Mouse (Mus musculus): ENCODE results near the gene Defb19. TPM values are rescaled to one million over a fixed set of nuclear protein-coding genes. Genes with fewer than 3 reads are reported as not detected.
A peak's percentile ranks its signal among the peaks of the same experiment; 100 is the strongest.

The Defb19 gene
- polyA plus RNA-seq, 1 experiment from 2014 or later: not detected

DNA sequence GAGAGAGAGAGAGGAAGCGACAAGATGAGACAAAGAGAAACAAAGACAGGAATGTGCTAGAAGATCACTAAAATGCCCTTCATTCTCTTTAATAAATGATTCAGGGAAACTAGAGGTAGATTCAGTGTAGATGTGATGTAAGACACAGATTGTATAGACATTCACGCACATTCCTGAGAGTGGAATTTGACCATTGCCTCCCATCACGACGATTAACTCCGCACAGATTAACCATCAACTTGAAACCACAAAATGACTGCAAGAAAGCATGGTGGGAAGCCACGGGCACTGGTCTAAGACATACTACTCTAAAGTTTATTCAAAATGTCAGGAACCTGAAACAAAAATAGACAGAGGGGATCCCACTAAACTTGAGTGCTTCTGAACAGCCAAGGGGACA is 9.8 kb downstream of the Defb19 start:
- no peak for DNase-seq (ENCODE audit: low spot score)
- WGBS: 86% methylated on average over 6 of the region's 6 CpGs

DNA sequence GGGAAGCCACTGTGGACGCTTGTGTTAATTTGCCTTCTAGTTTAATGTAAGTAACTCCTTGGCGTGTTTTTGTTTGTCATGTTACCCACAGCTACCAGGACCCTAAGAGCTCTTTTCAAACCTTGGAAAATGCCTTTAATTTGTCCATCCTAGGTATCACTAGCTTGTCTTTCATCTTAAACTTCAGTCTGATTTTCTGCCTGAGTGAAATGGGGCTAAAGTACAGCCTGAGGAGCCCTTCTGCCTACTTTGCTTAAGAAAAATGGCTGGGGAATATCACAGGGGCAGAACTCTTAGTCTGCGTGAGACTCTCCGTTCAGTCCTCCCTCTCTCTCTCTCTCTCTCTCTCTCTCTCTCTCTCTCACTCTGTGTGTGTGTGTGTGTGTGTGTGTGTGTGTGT is 10.2 kb downstream of the Defb19 start:
- no peaks in the 10 kb centered on the region for H3K27me3 ChIP-seq (ENCODE audit: low read depth, poor library complexity, severe bottlenecking)
- H3K4me3 ChIP-seq: no peak overlapping the region
- H3K4me1 ChIP-seq: no peaks in the 10 kb centered on the region
- no peak overlapping the region for H3K27ac ChIP-seq
- H3K36me3 ChIP-seq: no peaks in the 10 kb centered on the region
- no peak for DNase-seq (ENCODE audit: low spot score)
- WGBS: 89% methylated on average over 4 of the region's 4 CpGs
- H3K9me3 ChIP-seq (replicated peaks): no peaks in the 10 kb centered on the region

More for the DNA sequence above, 9.8 kb downstream of the Defb19 start:
- H3K27me3 ChIP-seq (ENCODE audit: low read depth, poor library complexity, severe bottlenecking): no peaks in the 10 kb centered on the region
- no peaks in the 10 kb centered on the region for H3K9me3 ChIP-seq (replicated peaks)
- H3K27ac ChIP-seq: no peak overlapping the region
- no peak overlapping the region for H3K4me3 ChIP-seq
- H3K36me3 ChIP-seq: no peaks in the 10 kb centered on the region
- no peaks in the 10 kb centered on the region for H3K4me1 ChIP-seq

DNA sequence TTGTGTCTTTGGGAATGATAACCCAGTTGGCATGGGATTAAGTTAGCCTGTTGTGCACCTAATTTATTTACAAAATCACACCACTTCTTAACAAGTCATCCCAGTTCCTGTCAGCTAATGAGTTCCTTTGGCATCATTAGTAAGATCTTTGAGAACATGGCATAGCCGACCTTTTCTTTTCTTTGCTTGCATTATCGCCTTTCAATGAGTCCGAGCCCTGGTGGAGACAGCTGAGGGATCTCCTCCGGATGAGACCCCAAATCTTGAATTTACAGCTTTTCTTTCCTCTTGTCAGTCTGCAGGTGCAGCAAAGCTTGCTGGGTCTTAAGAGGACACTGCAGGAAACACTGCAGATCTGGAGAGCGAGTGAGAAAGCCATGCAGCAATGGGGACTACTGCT is 11.1 kb downstream of the Defb19 start, which contains the start of gene Gm17416:
Gene Gm17416 (plus strand): TSS at position 301 of the 400 bp plus-strand sequence.
- no peaks in the 10 kb centered on the region for H3K36me3 ChIP-seq
- H3K4me3 ChIP-seq: no peak within 1 kb of the TSS
- no peak within 1 kb of the TSS for H3K27ac ChIP-seq
- no peaks in the 10 kb centered on the region for H3K4me1 ChIP-seq
- no peaks in the 10 kb centered on the region for H3K9me3 ChIP-seq (replicated peaks)
- DNase-seq (ENCODE audit: low spot score): no peak
- 88% methylated on average over 5 of the region's 5 CpGs for WGBS
- H3K27me3 ChIP-seq (ENCODE audit: low read depth, poor library complexity, severe bottlenecking): no peaks in the 10 kb centered on the region

DNA sequence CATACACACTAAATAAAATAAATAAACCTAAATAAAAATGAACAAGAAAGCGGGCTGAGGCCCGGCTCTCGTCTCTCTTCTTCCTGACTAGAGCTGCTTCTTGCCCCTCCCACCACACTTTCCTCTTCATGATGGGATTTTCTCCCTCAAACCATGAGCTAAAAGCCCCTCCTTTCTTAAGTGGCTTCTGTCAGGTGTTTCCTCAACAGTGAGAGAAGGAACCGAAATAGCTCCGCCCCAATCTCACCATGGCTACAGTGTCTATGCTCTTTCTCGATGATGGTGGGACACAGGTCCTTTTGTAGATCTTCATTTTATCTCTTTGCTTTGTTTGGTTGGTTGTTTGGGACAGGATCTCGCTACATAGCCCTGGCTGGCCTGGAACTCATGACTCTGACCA is 23.5 kb downstream of the Defb19 start:
- no peaks in the 10 kb centered on the region for H3K27me3 ChIP-seq (ENCODE audit: low read depth, poor library complexity, severe bottlenecking)
- peaks cover 7% of the 10 kb centered on the region for H3K4me1 ChIP-seq
- WGBS: 92% methylated on average over 7 of the region's 7 CpGs
- H3K9me3 ChIP-seq (replicated peaks): no peaks in the 10 kb centered on the region
- no peaks in the 10 kb centered on the region for H3K36me3 ChIP-seq
- DNase-seq (ENCODE audit: low spot score): no peak
- H3K27ac ChIP-seq: no peak overlapping the region
- no peak overlapping the region for H3K4me3 ChIP-seq

DNA sequence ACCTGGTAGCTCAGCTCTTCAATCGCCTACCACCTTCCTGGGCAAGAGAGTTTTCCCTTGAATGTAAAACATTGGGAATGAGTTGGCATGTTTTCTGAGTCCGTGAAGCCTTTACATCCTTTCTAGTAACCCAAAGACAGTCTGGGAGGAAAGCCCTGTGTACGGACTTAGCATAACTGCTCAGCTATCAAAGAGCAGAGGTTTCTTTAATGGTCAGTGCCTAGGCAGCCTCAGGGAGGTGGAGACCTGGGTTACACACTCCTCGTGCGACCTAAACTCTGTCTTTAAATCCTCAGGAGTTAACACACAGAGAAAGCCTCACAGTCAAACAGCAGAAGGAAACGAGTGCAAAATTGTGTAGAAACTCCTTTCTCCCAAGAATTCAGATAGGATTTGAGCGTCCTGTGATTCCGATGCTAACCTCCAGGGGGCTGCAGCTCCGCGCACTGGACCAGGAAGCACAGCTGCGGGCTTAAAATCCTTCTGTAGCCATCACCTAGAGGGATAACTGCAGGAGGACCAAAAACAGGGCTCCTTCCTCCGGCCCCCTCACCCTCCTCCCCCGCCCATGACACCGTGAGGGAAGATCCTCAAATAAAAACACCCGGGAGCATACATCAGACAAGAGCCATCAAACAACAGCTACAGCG is 26.2 kb downstream of the Defb19 start:
- DNase-seq (ENCODE audit: low spot score): peak; percentile 74
- WGBS: 14% methylated on average over 16 of the region's 16 CpGs
- no peaks in the 10 kb centered on the region for H3K27me3 ChIP-seq (ENCODE audit: low read depth, poor library complexity, severe bottlenecking)
- H3K27ac ChIP-seq: no peak overlapping the region
- H3K4me3 ChIP-seq: 0 out of 2 replicates have a peak overlapping the region, but pooled peaks have one; percentile 8
- no peaks in the 10 kb centered on the region for H3K36me3 ChIP-seq
- peaks cover 7% of the 10 kb centered on the region for H3K4me1 ChIP-seq
- no peaks in the 10 kb centered on the region for H3K9me3 ChIP-seq (replicated peaks)

DNA sequence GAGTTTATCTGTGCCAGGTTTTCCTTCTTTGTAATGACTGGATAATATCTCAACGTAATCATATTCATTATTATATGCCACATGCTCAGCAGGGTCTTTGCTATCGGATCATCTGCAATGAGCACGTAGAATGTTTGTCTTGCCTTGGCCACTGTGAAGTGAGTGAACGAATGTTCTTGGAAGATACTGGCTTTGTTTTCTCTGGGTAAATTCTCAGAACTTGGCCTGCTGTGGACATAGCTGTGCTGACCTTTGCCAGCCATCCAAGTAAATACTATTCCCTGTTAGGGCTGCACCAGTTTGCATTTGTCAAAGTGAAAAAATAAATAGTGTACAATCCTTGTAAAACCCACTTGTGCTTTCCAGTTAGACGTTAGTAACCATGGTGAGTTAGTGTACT is 32.0 kb downstream of the Defb19 start:
- no peaks in the 10 kb centered on the region for H3K4me1 ChIP-seq
- WGBS: 84% methylated on average over 5 of the region's 5 CpGs
- no peak for DNase-seq (ENCODE audit: low spot score)
- H3K27ac ChIP-seq: no peak overlapping the region
- H3K36me3 ChIP-seq: no peaks in the 10 kb centered on the region
- H3K27me3 ChIP-seq (ENCODE audit: low read depth, poor library complexity, severe bottlenecking): no peaks in the 10 kb centered on the region
- no peak overlapping the region for H3K4me3 ChIP-seq
- H3K9me3 ChIP-seq (replicated peaks): no peaks in the 10 kb centered on the region

DNA sequence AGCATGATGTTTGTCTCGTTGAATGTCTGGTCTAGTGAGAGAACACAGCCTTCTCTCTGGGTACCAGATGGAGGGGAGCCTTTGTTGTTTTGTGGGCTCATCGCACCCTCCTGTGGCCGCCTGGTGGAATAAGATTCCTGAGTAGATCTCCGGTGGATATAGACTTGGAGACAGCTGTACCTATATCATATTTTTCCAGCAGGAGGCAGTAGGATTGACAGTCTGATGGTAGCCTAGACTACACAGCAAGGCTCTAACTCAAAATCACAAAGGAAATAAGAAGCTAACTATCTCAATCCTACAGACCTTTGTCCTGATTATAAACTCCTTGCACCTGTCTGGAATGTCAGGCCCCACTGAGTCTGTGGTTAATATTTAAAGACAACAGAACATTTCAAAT is 35.4 kb downstream of the Defb19 start:
- DNase-seq (ENCODE audit: low spot score): peak; percentile 43
- no peaks in the 10 kb centered on the region for H3K9me3 ChIP-seq (replicated peaks)
- WGBS: 21% methylated on average over 4 of the region's 4 CpGs

DNA sequence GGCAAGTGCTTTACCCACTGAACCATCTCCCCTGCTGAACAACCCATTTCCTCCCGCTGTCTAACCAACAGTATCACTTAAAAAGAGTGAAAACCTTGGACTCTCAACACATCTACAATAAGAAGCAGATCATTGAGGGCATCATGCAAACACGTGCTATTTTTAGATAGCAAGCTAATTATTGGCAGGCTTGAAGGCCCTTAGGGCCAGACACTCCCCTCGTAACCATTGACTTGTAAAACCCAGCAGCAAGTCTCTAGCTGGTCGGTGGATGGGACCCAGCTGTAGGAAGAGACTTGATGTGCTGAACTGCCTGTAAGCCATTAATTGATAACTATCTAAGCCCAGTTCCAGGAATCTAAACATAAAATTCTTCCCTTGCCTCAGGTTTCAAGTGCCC is 36.6 kb downstream of the Defb19 start:
- no peak for DNase-seq (ENCODE audit: low spot score)
- 81% methylated on average over 4 of the region's 4 CpGs for WGBS
- Histone ChIP-seq H3K27me3 (ENCODE audit: low read depth, poor library complexity, severe bottlenecking) (no peaks in the 10 kb centered on the region), H3K4me1 (no peaks in the 10 kb centered on the region), H3K4me3 (no peak overlapping the region), H3K27ac (no peak overlapping the region), H3K9me3 (replicated peaks) (no peaks in the 10 kb centered on the region), H3K36me3 (no peaks in the 10 kb centered on the region)

More for the DNA sequence above, 35.4 kb downstream of the Defb19 start:
- Histone ChIP-seq H3K4me1 (no peaks in the 10 kb centered on the region), H3K27me3 (ENCODE audit: low read depth, poor library complexity, severe bottlenecking) (no peaks in the 10 kb centered on the region), H3K27ac (no peak overlapping the region), H3K36me3 (no peaks in the 10 kb centered on the region), H3K4me3 (no peak overlapping the region)

DNA sequence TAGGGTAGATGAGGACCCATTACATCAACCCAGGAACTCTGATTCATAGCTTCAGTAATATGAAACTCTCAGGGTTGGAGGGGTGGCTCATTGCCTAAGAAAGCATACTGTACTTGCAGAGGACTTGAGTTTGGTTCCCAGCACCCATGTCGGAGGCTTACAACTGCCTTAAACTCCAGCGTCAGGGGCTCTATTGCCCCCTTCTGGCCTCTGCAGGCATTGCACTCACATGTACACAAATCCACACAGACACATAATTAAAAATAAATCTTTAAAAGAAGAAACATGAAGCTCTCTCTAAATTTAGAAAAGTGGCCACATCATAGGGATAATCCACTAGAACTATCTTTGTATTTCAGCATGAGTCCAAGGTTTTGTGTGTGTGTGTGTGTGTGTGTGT is 37.2 kb downstream of the Defb19 start:
- Histone ChIP-seq H3K27ac (no peak overlapping the region), H3K4me1 (no peaks in the 10 kb centered on the region), H3K9me3 (replicated peaks) (no peaks in the 10 kb centered on the region), H3K4me3 (no peak overlapping the region), H3K36me3 (no peaks in the 10 kb centered on the region), H3K27me3 (ENCODE audit: low read depth, poor library complexity, severe bottlenecking) (no peaks in the 10 kb centered on the region)
- 75% methylated on average over 2 of the region's 2 CpGs for WGBS
- DNase-seq (ENCODE audit: low spot score): no peak

DNA sequence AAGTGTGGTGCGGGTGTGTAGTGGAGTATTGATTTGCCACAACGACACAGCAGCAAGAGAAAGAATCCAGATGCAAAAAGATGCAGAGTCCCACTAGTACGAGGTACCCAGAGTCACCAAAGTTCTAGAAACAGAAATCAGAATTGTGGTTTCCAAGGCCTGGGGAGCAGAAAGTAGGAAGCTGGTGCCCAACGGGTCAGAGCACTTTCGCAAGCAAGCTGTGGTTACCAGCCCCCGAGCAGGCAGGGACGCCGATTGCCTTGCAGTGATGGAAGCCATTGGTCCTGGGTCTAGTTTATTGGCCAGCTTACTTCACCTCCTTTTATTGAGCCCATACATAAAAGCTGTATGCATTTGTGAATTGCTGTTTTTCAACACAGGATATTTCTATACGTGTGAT is 38.1 kb downstream of the Defb19 start:
- WGBS: 82% methylated on average over 9 of the region's 9 CpGs
- Histone ChIP-seq H3K4me3 (no peak overlapping the region), H3K36me3 (no peaks in the 10 kb centered on the region), H3K27ac (no peak overlapping the region), H3K27me3 (ENCODE audit: low read depth, poor library complexity, severe bottlenecking) (no peaks in the 10 kb centered on the region), H3K4me1 (no peaks in the 10 kb centered on the region), H3K9me3 (replicated peaks) (no peaks in the 10 kb centered on the region)
- no peak for DNase-seq (ENCODE audit: low spot score)

DNA sequence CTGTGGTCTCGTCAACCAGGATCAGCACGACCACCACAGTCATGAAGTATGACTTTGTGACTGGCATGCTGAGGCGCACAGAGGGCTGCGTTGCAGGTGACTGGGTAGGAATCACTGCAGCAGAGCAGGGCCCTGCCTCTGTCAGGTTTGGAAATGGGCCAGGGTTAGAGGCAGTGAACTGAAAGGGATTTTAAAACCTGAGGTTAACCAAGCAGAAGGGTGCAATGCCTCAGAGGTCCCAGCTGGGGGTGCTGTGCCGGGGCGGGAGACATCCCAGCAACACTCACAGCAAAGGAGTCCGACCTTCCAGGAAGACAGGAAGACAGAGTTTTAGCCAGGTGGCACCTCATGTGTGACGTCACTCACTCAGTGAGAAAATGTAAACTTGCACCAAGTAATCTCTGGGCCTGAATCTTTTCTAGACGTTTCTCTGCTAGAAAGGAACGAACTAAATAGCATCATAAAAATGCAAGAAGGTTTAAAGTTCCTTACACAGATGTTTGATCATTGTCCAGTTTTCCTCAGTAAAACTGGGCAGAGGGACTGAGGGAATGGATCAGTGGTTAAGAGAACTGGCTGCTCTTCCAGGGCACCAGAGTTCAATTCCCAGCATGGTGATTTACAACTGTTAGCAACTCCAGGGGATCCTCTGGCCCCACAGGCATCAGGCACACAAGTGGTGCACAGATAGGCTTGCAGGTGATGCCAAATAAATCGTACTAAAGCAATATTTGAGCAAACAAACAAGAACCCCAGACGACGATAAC is 40.0 kb downstream of the Defb19 start, which contains the start of gene Defb29:
Gene Defb29 (minus strand): TSS at position 155 of the 767 bp plus-strand sequence.
- Histone ChIP-seq H3K4me3 (no peak within 1 kb of the TSS), H3K36me3 (no peaks in the 10 kb centered on the region), H3K4me1 (no peaks in the 10 kb centered on the region), H3K27me3 (ENCODE audit: low read depth, poor library complexity, severe bottlenecking) (no peaks in the 10 kb centered on the region), H3K9me3 (replicated peaks) (no peaks in the 10 kb centered on the region), H3K27ac (no peak within 1 kb of the TSS)
- WGBS: 60% methylated on average over 13 of the region's 13 CpGs
- DNase-seq (ENCODE audit: low spot score): no peak
